Mouse (Mus musculus) colon, adult 2 months (tissue): ENCODE measurements around the gene Inpp5k. TPM values are rescaled to one million over a fixed set of nuclear protein-coding genes. Genes with fewer than 3 reads are reported as not detected.

Experiments
- polyA plus RNA-seq: library from polyadenylated mRNA; depleted of rRNA; stranded (reverse); fragments of >200 nt; gene quantifications from 2 replicates; pipeline ENCODE4 v1.2.3, GENCODE M21; 2012; rRNA removed

Gene Inpp5k
- 38.6 and 40.4 TPM in 2 replicates for polyA plus RNA-seq

GRCm38 (mm10) chr11:75630645-75631229 lies at the start of gene Inpp5k:
Gene Inpp5k, plus strand, starts transcription at chr11:75630988.

GRCm38 (mm10) chr11:75587493-75588284 lies 43.1 kb upstream of the Inpp5k start, which contains the start of gene Pitpna:
Gene Pitpna, plus strand, starts transcription at chr11:75588097.

GRCm38 (mm10) chr11:75650311-75650710 lies 19.5 kb downstream of the Inpp5k start, which contains the start of gene Myo1c:
Gene Myo1c, plus strand, starts transcription at chr11:75650504.

GRCm38 (mm10) chr11:75678747-75679438 lies 48.1 kb downstream of the Inpp5k start, which contains the start of gene Crk:
Gene Crk, plus strand, starts transcription at chr11:75679259.

Other genes with a start within 250 kb of the Inpp5k start
- 27.8 and 32.3 TPM in 2 replicates for gene Serpinf1, start 208.3 kb upstream of the Inpp5k start, polyA plus RNA-seq
- gene Serpinf2, start 191.4 kb upstream of the Inpp5k start, polyA plus RNA-seq, result 0.88 and 1.9 TPM in 2 replicates
- 20.5 and 24.9 TPM in 2 replicates for gene Wdr81, start 176.3 kb upstream of the Inpp5k start, polyA plus RNA-seq
- gene Tlcd2, start 169.3 kb upstream of the Inpp5k start, polyA plus RNA-seq, result 14.5 and 19.6 TPM in 2 replicates
- gene Prpf8, start 144.2 kb upstream of the Inpp5k start, polyA plus RNA-seq, result 48.5 and 53.9 TPM in 2 replicates
- 12.3 and 13.1 TPM in 2 replicates for gene Rilp, start 120.9 kb upstream of the Inpp5k start, polyA plus RNA-seq
- gene Scarf1, start 117.4 kb upstream of the Inpp5k start, polyA plus RNA-seq, result 14.3 and 15.1 TPM in 2 replicates
- gene Slc43a2, start 99.3 kb upstream of the Inpp5k start, polyA plus RNA-seq, result 18.6 and 19.8 TPM in 2 replicates
- 55.8 and 70.1 TPM in 2 replicates for gene Pitpna, start 42.9 kb upstream of the Inpp5k start, polyA plus RNA-seq
- gene Myo1c, start 19.5 kb downstream of the Inpp5k start, polyA plus RNA-seq, result 73.3 and 74.1 TPM in 2 replicates
- gene Crk, start 48.3 kb downstream of the Inpp5k start, polyA plus RNA-seq, result 198 and 236 TPM in 2 replicates
- gene Ywhae, start 101.9 kb downstream of the Inpp5k start, polyA plus RNA-seq, result 74.0 and 89.2 TPM in 2 replicates
- gene Doc2b, start 165.1 kb downstream of the Inpp5k start, polyA plus RNA-seq, result 0.77 and 0.91 TPM in 2 replicates